Mouse (Mus musculus) midbrain, postnatal 0 days (tissue): ENCODE results near the gene Nr2f1. TPM values are rescaled to one million over a fixed set of nuclear protein-coding genes. Genes with fewer than 3 reads are reported as not detected.

Source experiments
- ATAC-seq: fragments of 200-750 bp; cut with Nextera tagmentation; 2 replicates; pipeline ENCODE4 v1.8.0; 2017; ENCODE audit warnings: moderate number of reproducible peaks, mild to moderate bottlenecking, moderate TSS enrichment, moderate library complexity; ENCODE audit not compliant: low FRiP score
- DNase-seq: peaks from one replicate; pipeline ENCODE4 v3.0.0-alpha.2; 2015; ENCODE audit warnings: low spot score
- H3K27ac ChIP-seq: fragments of 300-500 bp; sonication (generic); 2 replicates; pipeline ENCODE4 v1.5.1; 2014; ENCODE audit warnings: low read depth, mild to moderate bottlenecking, low read length, mixed read lengths
- H3K27me3 ChIP-seq: fragments of 300-500 bp; sonication (generic); 2 replicates; pipeline ENCODE4 v1.6.1; 2014; ENCODE audit warnings: low read length, control low read depth, mixed read lengths; ENCODE audit not compliant: insufficient read depth
- H3K36me3 ChIP-seq: fragments of 300-500 bp; sonication (generic); 2 replicates; pipeline ENCODE4 v1.6.1; 2014; ENCODE audit warnings: low read length, control low read depth, mixed read lengths; ENCODE audit not compliant: insufficient read depth
- H3K4me1 ChIP-seq: fragments of 300-500 bp; sonication (generic); 2 replicates; pipeline ENCODE4 v1.6.1; 2014; ENCODE audit warnings: mild to moderate bottlenecking, control low read depth, antibody characterized with exemption, low read length, mixed read lengths; ENCODE audit not compliant: insufficient read depth
- H3K4me2 ChIP-seq: fragments of 300-500 bp; sonication (generic); 2 replicates; pipeline ENCODE4 v1.6.1; 2014; ENCODE audit warnings: low read depth, mild to moderate bottlenecking, low read length, mixed read lengths; ENCODE audit not compliant: poor library complexity, severe bottlenecking
- H3K4me3 ChIP-seq: fragments of 300-500 bp; sonication (generic); 2 replicates; pipeline ENCODE4 v1.5.1; 2014; ENCODE audit warnings: low read depth, mild to moderate bottlenecking, low read length, moderate library complexity
- H3K9ac ChIP-seq: fragments of 300-500 bp; sonication (generic); replicated peaks from 2 replicates; pipeline ENCODE4 v1.6.1; 2014; ENCODE audit warnings: mild to moderate bottlenecking, low read length, moderate library complexity, mixed read lengths; ENCODE audit not compliant: poor library complexity, severe bottlenecking
- H3K9me3 ChIP-seq: fragments of 300-500 bp; sonication (generic); 2 replicates; pipeline ENCODE4 v1.6.1; 2016; ENCODE audit warnings: low read length, control low read depth
- CTCF ChIP-seq: IDR thresholded peaks from 2 replicates; pipeline ENCODE4 v1.5.1; 2016; ENCODE audit warnings: antibody characterized with exemption, mild to moderate bottlenecking
- WGBS: fragments of 180-500 bp; shearing (Covaris S2); extraction: QIAGEN DNeasy Blood & Tissue Kit; methylation state at CpG from one replicate; pipeline ENCODE4 v1.1.7; 2014; 5-methylcytosine and 5-hydroxymethylcytosine counted together
- polyA plus RNA-seq: library from polyadenylated mRNA; unstranded; fragments of >200 nt; fragmentation: Nextera tagmentation; extraction: Ambion mirVana; gene quantifications from 2 replicates; pipeline ENCODE4 v1.2.1, GENCODE M21; 2015
- total RNA-seq: library from RNA; depleted of rRNA; stranded (reverse); fragments of >200 nt; gene quantifications from 2 replicates; pipeline ENCODE4 v1.2.3, GENCODE M21; 2014

The Nr2f1 gene
- total and polyA plus RNA-seq, 2 experiments from 2014 or later: 55.5 to 184 TPM

- no peak for DNase-seq
- TF ChIP-seq CTCF: no peak
- Histone ChIP-seq H3K4me3 (peak overlapping the region; percentile 87), H3K27ac (peak overlapping the region; percentile 81), H3K27me3 (no peaks in the 10 kb centered on the region), H3K4me1 (peaks cover 2% of the 10 kb centered on the region; the same call in 1 of the 2 replicates), H3K9ac (peak overlapping the region; percentile 72), H3K4me2 (peak overlapping the region; percentile 56), H3K36me3 (peaks cover 7% of the 10 kb centered on the region; the same call in 1 of the 2 replicates), H3K9me3 (no peaks in the 10 kb centered on the region)
- ATAC-seq: no peak
- WGBS: 25% methylated on average over 17 of the region's 26 CpGs
These were observed 5.3 kb downstream of the Nr2f1 start for GRCm38 (mm10) chr13:78194135-78194849.

GRCm38 (mm10) chr13:78193211-78193610, 6.3 kb downstream of the Nr2f1 start:
- H3K4me1 ChIP-seq: peaks cover 2% of the 10 kb centered on the region; the same call in 1 of the 2 replicates
- H3K4me2 ChIP-seq: peak overlapping the region; percentile 56
- TF ChIP-seq CTCF: no peak
- H3K36me3 ChIP-seq: peaks cover 7% of the 10 kb centered on the region; the same call in 1 of the 2 replicates
- peak overlapping the region; percentile 81 for H3K27ac ChIP-seq
- 33% methylated on average over 4 of the region's 4 CpGs for WGBS
- H3K9me3 ChIP-seq: no peaks in the 10 kb centered on the region
- no peaks in the 10 kb centered on the region for H3K27me3 ChIP-seq
- no peak for ATAC-seq
- H3K4me3 ChIP-seq: peak overlapping the region; percentile 87
- peak overlapping the region; percentile 72 for H3K9ac ChIP-seq
- DNase-seq: no peak

- 0 out of 2 replicates have a peak overlapping the region, but pooled peaks have one; percentile 29 for H3K9ac ChIP-seq
- 50% methylated on average over 10 of the region's 10 CpGs for WGBS
These were observed 10.0 kb downstream of the Nr2f1 start for GRCm38 (mm10) chr13:78189586-78189985.

GRCm38 (mm10) chr13:78187833-78188232, 11.7 kb downstream of the Nr2f1 start:
- no peak overlapping the region for H3K27ac ChIP-seq
- H3K4me2 ChIP-seq: no peak overlapping the region
- TF ChIP-seq CTCF: no peak
- no peak overlapping the region for H3K4me3 ChIP-seq
- no peaks in the 10 kb centered on the region for H3K9me3 ChIP-seq
- DNase-seq: no peak
- WGBS: 63% methylated on average over 5 of the region's 5 CpGs
- H3K27me3 ChIP-seq: peaks cover 21% of the 10 kb centered on the region
- no peak overlapping the region for H3K9ac ChIP-seq
- H3K36me3 ChIP-seq: peaks cover 2% of the 10 kb centered on the region; the same call in 1 of the 2 replicates
- ATAC-seq: no peak
- H3K4me1 ChIP-seq: peaks cover 2% of the 10 kb centered on the region; the same call in 1 of the 2 replicates

More at GRCm38 (mm10) chr13:78189586-78189985, 10.0 kb downstream of the Nr2f1 start:
- DNase-seq: no peak
- Histone ChIP-seq H3K9me3 (no peaks in the 10 kb centered on the region), H3K36me3 (peaks cover 2% of the 10 kb centered on the region; the same call in 1 of the 2 replicates), H3K4me2 (peak overlapping the region; percentile 56), H3K4me3 (no peak overlapping the region), H3K27ac (no peak overlapping the region), H3K4me1 (peaks cover 2% of the 10 kb centered on the region; the same call in 1 of the 2 replicates), H3K27me3 (peaks cover 15% of the 10 kb centered on the region)
- TF ChIP-seq CTCF: no peak
- no peak for ATAC-seq

- Histone ChIP-seq H3K27ac (no peak overlapping the region), H3K9ac (no peak overlapping the region), H3K4me1 (peaks cover 2% of the 10 kb centered on the region; the same call in 1 of the 2 replicates), H3K36me3 (peaks cover 2% of the 10 kb centered on the region; the same call in 1 of the 2 replicates), H3K4me3 (no peak overlapping the region), H3K4me2 (no peak overlapping the region), H3K27me3 (peaks cover 21% of the 10 kb centered on the region), H3K9me3 (no peaks in the 10 kb centered on the region)
- DNase-seq (no peak), ATAC-seq (no peak)
- WGBS: 32% methylated on average over 12 of the region's 12 CpGs
- peak; percentile 48 for TF ChIP-seq CTCF
These were observed 13.1 kb downstream of the Nr2f1 start for GRCm38 (mm10) chr13:78186340-78186946.
